Mouse (Mus musculus): ENCODE results near the gene Epha1. TPM values are rescaled to one million over a fixed set of nuclear protein-coding genes. Genes with fewer than 3 reads are reported as not detected.

The Epha1 gene
- polyA plus RNA-seq, 1 experiment from 2014 or later = 4.7 TPM

DNA sequence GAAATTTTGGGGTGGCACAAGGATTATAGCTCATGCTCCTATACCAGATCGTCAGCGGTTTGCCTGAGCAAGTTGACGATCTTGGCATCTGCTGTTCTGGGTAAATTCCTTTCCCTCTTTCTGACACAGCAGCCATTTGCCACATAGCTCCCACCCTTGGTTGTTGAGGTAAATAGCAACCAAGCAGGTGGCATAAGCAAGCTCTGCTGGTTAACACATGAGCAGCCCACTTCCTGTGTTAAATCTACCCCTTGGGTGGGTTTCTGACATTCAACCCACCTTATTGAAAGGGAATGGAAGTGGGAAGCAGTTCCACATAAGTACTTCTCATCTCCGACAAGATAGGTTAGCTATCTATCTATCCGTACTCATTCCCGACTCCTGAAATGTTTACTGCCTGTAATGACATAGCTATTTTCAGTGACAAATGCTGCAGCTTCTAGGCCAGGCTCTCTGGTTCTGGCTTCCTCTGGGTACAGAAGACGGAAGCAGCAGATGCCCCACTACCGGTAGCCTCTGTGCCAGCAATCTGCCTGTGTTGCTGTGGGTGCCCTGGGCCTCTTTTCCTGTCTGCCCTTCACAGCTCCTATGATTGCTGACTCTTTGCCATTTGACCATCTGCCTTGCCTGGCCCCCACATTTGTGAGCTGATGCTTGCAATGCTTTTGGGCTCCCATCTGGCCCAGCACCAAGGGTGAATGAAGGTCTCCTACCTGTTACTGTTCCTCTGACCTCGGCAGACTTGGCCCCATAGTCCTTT, 29.5 kb downstream of the Epha1 start:
- H3K4me3 ChIP-seq = no peak overlapping the region
- ATAC-seq (ENCODE audit: insufficient number of reproducible peaks, low FRiP score) = no peak
- no peak overlapping the region for H3K9ac ChIP-seq
- peaks cover 3% of the 10 kb centered on the region for H3K4me1 ChIP-seq (replicated peaks)
- H3K36me3 ChIP-seq = no peaks in the 10 kb centered on the region
- WGBS = 80% methylated on average over 9 of the region's 9 CpGs
- no peaks in the 10 kb centered on the region for H3K27me3 ChIP-seq (replicated peaks)
- no peak overlapping the region for H3K27ac ChIP-seq (ENCODE audit: poor library complexity, severe bottlenecking)
- H3K9me3 ChIP-seq (replicated peaks) = no peaks in the 10 kb centered on the region
- H3K4me2 ChIP-seq = no peak overlapping the region

DNA sequence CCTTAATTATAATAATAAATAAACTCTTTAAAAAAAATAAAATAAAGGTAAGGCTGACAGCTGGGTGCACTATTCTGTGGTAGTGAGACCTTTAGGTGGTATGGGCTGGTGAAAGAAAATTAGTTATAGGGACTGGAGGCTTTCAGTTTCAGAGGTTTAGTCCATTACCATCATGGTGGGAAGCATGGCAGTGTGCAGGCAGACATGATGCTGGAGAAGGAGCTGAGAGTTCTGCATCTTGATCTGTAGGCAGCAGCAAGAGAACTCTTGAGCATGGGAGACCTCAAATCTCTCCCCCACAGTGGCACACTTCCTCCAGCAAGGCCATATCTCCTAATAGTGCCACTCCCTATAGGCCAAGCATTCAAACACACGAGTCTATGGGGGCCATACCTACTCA, 30.9 kb downstream of the Epha1 start:
- H3K36me3 ChIP-seq = no peaks in the 10 kb centered on the region
- H3K4me2 ChIP-seq = no peak overlapping the region
- no peak for ATAC-seq (ENCODE audit: insufficient number of reproducible peaks, low FRiP score)
- H3K4me3 ChIP-seq = no peak overlapping the region
- no peak overlapping the region for H3K9ac ChIP-seq
- no peaks in the 10 kb centered on the region for H3K9me3 ChIP-seq (replicated peaks)
- no peaks in the 10 kb centered on the region for H3K4me1 ChIP-seq (replicated peaks)
- no peaks in the 10 kb centered on the region for H3K27me3 ChIP-seq (replicated peaks)
- H3K27ac ChIP-seq (ENCODE audit: poor library complexity, severe bottlenecking) = no peak overlapping the region
- 78% methylated on average over 1 of the region's 1 CpGs for WGBS

DNA sequence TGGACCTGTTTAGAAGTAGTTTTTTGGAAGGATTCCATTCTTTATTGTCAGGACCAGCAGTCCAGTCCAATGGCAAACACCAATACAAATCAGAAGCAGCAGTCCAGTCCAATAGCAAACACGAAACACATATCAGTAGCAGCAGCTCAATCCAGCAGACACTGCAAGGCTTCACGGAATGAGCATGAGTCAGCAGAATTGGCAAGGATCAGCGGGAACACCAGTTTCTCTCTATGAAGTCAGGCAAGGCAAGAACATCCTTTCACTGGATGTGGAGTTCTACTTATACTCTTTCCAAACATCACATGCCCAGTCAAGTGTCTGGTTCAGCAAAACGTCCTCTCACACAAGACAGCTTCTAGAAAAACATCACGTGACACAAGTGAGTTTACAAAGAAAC, 33.1 kb downstream of the Epha1 start:
- no peaks in the 10 kb centered on the region for H3K27me3 ChIP-seq (replicated peaks)
- WGBS = 69% methylated on average over 5 of the region's 5 CpGs
- no peak overlapping the region for H3K27ac ChIP-seq (ENCODE audit: poor library complexity, severe bottlenecking)
- no peak for ATAC-seq (ENCODE audit: insufficient number of reproducible peaks, low FRiP score)
- H3K4me2 ChIP-seq = no peak overlapping the region
- no peaks in the 10 kb centered on the region for H3K9me3 ChIP-seq (replicated peaks)
- H3K4me1 ChIP-seq (replicated peaks) = no peaks in the 10 kb centered on the region
- no peaks in the 10 kb centered on the region for H3K36me3 ChIP-seq
- H3K4me3 ChIP-seq = no peak overlapping the region
- H3K9ac ChIP-seq = no peak overlapping the region

DNA sequence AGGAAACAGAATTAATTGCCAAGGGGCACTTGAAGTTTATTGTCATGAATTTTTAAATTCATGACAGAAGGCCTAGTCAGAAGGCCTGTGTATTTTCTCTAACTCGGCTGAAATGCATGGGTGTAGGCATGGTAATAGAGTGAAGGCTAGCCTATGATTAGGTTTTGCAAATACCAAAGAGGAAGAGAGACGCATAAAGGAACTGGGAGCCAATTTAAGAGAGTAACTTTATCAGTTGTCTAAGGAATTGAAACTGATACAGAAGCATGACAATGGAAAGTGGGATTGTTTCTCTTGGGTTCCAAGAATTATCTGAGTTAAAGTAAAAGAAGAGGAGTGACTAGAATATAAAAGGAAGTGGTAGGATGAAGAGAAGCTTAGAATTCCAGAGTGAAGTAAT, 33.9 kb downstream of the Epha1 start:
- Histone ChIP-seq H3K4me2 (no peak overlapping the region), H3K4me1 (replicated peaks) (no peaks in the 10 kb centered on the region)

DNA sequence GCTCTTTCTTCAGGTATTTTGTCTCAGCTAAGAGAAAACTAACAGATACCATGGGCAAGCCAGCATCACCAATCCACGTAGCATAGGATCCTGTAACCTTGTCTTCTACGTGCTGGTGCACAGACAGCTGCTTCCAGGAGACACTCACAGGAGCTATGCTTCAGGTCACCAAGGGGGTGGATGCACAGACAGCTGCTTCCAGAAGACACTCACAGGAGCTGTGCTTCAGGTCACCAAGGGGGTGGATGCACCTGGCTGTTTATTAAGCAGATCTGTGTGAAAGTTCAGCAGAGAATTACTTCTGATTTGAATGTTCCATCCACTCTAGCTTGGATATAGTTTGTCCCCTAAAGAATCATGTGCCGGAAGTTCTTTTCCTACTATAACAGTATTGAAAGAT, 42.1 kb downstream of the Epha1 start:
- Histone ChIP-seq H3K27me3 (replicated peaks) (no peaks in the 10 kb centered on the region), H3K4me3 (no peak overlapping the region), H3K27ac (ENCODE audit: poor library complexity, severe bottlenecking) (no peak overlapping the region), H3K9ac (no peak overlapping the region), H3K4me1 (replicated peaks) (no peaks in the 10 kb centered on the region), H3K4me2 (no peak overlapping the region), H3K36me3 (no peaks in the 10 kb centered on the region), H3K9me3 (replicated peaks) (peaks cover 3% of the 10 kb centered on the region; the same call in 1 of the 2 replicates)
- no peak for ATAC-seq (ENCODE audit: insufficient number of reproducible peaks, low FRiP score)
- WGBS = 83% methylated on average over 3 of the region's 3 CpGs

More for the DNA sequence above, 33.9 kb downstream of the Epha1 start:
- H3K27me3 ChIP-seq (replicated peaks) = no peaks in the 10 kb centered on the region
- H3K9ac ChIP-seq = no peak overlapping the region
- H3K4me3 ChIP-seq = no peak overlapping the region
- no peak overlapping the region for H3K27ac ChIP-seq (ENCODE audit: poor library complexity, severe bottlenecking)
- no peaks in the 10 kb centered on the region for H3K9me3 ChIP-seq (replicated peaks)
- no peak for ATAC-seq (ENCODE audit: insufficient number of reproducible peaks, low FRiP score)
- no peaks in the 10 kb centered on the region for H3K36me3 ChIP-seq
- WGBS = 72% methylated on average over 2 of the region's 2 CpGs

DNA sequence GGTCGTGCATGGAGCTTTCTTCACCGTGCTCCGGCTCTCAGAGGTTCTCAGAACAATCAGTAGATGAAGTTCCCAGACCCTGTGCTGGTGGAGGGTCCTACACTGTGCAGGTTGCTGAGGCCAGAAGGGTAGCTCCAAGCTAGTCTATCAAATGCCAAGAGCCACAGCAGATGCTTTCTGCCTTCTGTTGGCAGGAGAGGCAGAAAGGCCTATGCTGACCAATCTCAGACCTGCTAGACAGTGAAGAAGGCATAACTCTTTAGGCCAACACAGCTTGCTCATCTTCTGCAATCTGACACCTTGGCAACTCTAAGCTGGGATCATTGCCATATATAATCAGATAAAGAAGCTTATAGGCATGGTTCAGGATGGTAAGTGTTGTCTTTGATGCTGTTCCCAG, 42.9 kb downstream of the Epha1 start:
- no peaks in the 10 kb centered on the region for H3K36me3 ChIP-seq
- H3K27me3 ChIP-seq (replicated peaks) = no peaks in the 10 kb centered on the region; the same call in 1 of the 2 replicates
- H3K9ac ChIP-seq = no peak overlapping the region
- no peak overlapping the region for H3K4me3 ChIP-seq
- 72% methylated on average over 3 of the region's 3 CpGs for WGBS
- H3K4me2 ChIP-seq = no peak overlapping the region
- peaks cover 3% of the 10 kb centered on the region; the same call in 1 of the 2 replicates for H3K9me3 ChIP-seq (replicated peaks)
- no peak for ATAC-seq (ENCODE audit: insufficient number of reproducible peaks, low FRiP score)
- H3K4me1 ChIP-seq (replicated peaks) = no peaks in the 10 kb centered on the region
- H3K27ac ChIP-seq (ENCODE audit: poor library complexity, severe bottlenecking) = no peak overlapping the region

DNA sequence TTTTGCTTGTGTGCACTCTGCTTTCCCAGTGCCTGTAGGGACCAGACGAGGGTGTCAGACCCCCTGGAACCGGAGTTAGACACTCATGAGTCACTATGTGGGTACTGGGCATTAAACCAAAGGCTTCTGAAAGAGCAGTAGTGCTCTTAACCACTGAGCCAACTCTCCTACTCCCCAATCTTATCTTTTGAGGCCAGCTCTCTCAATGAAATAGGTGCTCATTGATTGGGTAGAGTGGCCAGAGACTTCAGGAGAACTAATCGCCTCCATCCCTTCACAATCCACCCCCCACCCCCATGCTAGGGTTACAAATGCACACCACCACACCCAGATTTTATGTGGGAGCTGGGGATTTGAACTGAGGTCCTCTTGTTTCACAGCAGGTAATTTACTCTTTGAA, 44.3 kb downstream of the Epha1 start:
- peaks cover 13% of the 10 kb centered on the region for H3K4me1 ChIP-seq (replicated peaks)
- no peak for ATAC-seq (ENCODE audit: insufficient number of reproducible peaks, low FRiP score)
- WGBS = 70% methylated on average over 3 of the region's 3 CpGs
- H3K9ac ChIP-seq = no peak overlapping the region
- H3K27ac ChIP-seq (ENCODE audit: poor library complexity, severe bottlenecking) = no peak overlapping the region
- H3K4me3 ChIP-seq = no peak overlapping the region
- H3K36me3 ChIP-seq = no peaks in the 10 kb centered on the region
- no peak overlapping the region for H3K4me2 ChIP-seq
- H3K27me3 ChIP-seq (replicated peaks) = peaks cover 13% of the 10 kb centered on the region
- H3K9me3 ChIP-seq (replicated peaks) = peaks cover 3% of the 10 kb centered on the region; the same call in 1 of the 2 replicates

DNA sequence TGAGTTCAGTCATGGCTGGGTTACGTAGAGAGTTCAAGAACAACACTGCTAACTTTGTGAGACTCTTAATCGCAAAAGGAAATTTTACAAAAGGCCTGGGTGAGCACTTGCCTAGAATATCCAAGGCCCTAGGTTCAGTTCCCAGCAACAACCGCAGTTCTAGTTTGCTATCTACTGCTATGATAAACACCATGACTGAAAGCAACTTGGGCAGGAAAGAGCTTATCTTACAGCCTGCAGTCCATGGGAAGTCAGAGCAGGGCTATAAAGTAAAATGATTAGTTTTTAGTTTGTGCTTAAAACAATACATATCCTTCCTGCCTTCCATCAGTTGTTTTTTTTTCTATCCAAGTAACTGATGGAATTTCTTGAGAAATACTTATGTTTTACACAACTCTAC, 46.6 kb downstream of the Epha1 start:
- Histone ChIP-seq H3K9ac (no peak overlapping the region), H3K4me1 (replicated peaks) (peaks cover 17% of the 10 kb centered on the region), H3K9me3 (replicated peaks) (no peaks in the 10 kb centered on the region), H3K27ac (ENCODE audit: poor library complexity, severe bottlenecking) (no peak overlapping the region), H3K4me3 (no peak overlapping the region), H3K4me2 (no peak overlapping the region), H3K36me3 (no peaks in the 10 kb centered on the region), H3K27me3 (replicated peaks) (peaks cover 34% of the 10 kb centered on the region)
- 64% methylated on average over 3 of the region's 3 CpGs for WGBS
- ATAC-seq (ENCODE audit: insufficient number of reproducible peaks, low FRiP score) = no peak

DNA sequence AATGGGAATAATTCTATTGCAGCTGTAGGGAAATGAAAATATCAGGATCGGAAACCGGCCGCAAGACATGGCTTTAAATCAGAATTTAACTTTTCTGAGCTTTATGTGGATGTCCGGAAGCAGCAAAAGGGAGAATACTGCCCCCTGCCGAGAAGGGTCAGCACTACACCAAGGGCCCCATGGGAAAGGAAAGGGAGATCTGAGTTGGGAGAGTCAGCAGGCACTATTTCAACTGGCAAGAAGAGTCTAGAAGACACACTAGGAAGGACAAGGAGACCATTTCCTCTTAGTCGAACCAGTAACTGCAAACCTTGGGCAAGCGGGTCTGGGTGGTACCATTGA, 47.8 kb downstream of the Epha1 start:
- peak overlapping the region; percentile 69 for H3K4me3 ChIP-seq
- H3K4me1 ChIP-seq (replicated peaks) = peaks cover 17% of the 10 kb centered on the region
- H3K27ac ChIP-seq (ENCODE audit: poor library complexity, severe bottlenecking) = no peak overlapping the region
- peak overlapping the region; percentile 98 for H3K4me2 ChIP-seq
- peaks cover 45% of the 10 kb centered on the region for H3K27me3 ChIP-seq (replicated peaks)
- no peak overlapping the region for H3K9ac ChIP-seq
- H3K36me3 ChIP-seq = no peaks in the 10 kb centered on the region
- ATAC-seq (ENCODE audit: insufficient number of reproducible peaks, low FRiP score) = no peak
- WGBS = 5% methylated on average over 7 of the region's 7 CpGs
- no peaks in the 10 kb centered on the region for H3K9me3 ChIP-seq (replicated peaks)

DNA sequence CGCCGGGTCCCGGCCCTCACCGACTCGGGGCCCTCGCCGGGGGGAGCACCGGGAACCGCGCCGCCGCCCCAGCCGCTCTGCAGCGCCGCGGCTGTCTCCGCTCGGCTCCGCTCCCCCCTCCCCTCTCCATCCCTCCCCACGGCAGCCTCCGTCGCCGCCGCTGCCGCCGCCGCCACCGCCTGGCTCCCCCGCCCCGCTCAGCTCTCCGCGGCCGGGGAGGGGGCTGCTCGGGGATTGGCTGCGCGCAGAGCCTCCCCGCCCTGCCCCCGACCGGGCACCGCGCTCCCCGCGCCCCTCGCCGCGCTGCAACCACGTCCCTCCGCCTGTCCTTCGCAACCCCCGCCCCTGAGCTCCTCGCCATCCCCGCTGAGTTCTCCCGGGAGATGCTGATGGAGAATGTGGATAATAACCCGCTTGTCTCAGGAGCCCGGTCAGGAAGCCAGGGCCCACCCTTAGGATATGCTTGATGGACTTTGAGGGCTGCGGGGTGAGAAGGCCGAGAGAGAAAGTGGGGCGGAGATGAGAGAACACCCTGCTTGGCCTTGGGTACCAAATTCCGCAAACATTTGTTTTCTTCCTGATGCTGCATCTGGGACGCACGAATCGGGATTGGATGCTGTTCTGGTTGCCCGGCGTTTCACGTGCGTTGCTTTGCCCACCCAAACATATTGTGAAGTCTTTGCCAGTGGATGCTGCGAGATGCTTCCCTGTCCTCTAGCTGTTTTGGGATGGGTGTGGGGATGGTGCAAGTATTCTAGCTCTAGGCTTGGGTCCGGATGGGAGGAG, 48.4 kb downstream of the Epha1 start, which contains the start of gene Fam131b:
Fam131b (minus strand) TSS at position 162 of the 786 bp plus-strand sequence.
- peak within 1 kb of the TSS; percentile 74 for H3K9ac ChIP-seq
- ATAC-seq (ENCODE audit: insufficient number of reproducible peaks, low FRiP score) = peak; percentile 71
- H3K27me3 ChIP-seq (replicated peaks) = peaks cover 45% of the 10 kb centered on the region
- H3K27ac ChIP-seq (ENCODE audit: poor library complexity, severe bottlenecking) = no peak within 1 kb of the TSS
- WGBS = 1% methylated on average over 51 of the region's 68 CpGs
- H3K4me2 ChIP-seq = peak within 1 kb of the TSS; percentile 98
- H3K4me3 ChIP-seq = peak within 1 kb of the TSS; percentile 69
- no peaks in the 10 kb centered on the region for H3K36me3 ChIP-seq
- H3K4me1 ChIP-seq (replicated peaks) = peaks cover 17% of the 10 kb centered on the region
- no peaks in the 10 kb centered on the region for H3K9me3 ChIP-seq (replicated peaks)

DNA sequence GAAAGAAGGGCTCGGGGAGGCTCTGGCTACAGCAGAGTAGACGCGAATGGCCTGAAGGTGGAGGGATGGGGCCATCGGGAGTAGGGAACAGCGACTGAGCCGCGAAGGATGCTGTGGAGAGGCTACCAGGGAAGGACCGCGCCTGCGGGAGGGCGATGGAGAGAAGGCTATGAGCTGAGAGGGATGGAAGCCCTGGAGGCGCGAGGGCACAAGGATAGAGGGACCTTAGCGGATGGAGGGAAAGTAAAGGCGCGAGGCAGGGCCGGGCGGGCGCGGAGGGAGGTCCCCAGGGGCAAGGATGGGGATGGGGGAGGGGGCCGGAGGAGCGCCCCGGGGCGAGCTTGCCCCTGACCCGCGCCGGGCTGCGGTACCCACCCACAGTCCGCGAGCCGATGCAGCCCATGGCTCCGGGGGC, 49.0 kb downstream of the Epha1 start:
- Histone ChIP-seq H3K9me3 (replicated peaks) (no peaks in the 10 kb centered on the region), H3K4me1 (replicated peaks) (peaks cover 17% of the 10 kb centered on the region), H3K27me3 (replicated peaks) (peaks cover 45% of the 10 kb centered on the region), H3K9ac (peak overlapping the region; percentile 74), H3K36me3 (no peaks in the 10 kb centered on the region), H3K4me2 (peak overlapping the region; percentile 98), H3K27ac (ENCODE audit: poor library complexity, severe bottlenecking) (no peak overlapping the region), H3K4me3 (peak overlapping the region; percentile 69)
- WGBS = 2% methylated on average over 27 of the region's 32 CpGs
- ATAC-seq (ENCODE audit: insufficient number of reproducible peaks, low FRiP score) = peak; percentile 72

All from heart, embryonic 12.5 days (tissue).